Mouse (Mus musculus): Measurements from ENCODE around the gene Tas2r138. TPM values are rescaled to one million over a fixed set of nuclear protein-coding genes. Genes with fewer than 3 reads are reported as not detected.
"Not testable (repeated sequence)": the region's sequence is repeated elsewhere in the genome, so short reads cannot be mapped to it uniquely, and the experiment has no call there.

Gene Tas2r138
- polyA plus RNA-seq, 1 experiment from 2014 or later: not detected

- 80% methylated on average over 8 of the region's 8 CpGs for WGBS
- Histone ChIP-seq H3K4me3 (ENCODE audit: low read depth, low read length) (no peak within 1 kb of the TSS), H3K4me2 (replicated peaks; ENCODE audit: low read depth, low read length) (no peak within 1 kb of the TSS), H3K4me1 (ENCODE audit: control insufficient read depth, insufficient read depth, low read length) (no peaks in the 10 kb centered on the region), H3K9me3 (ENCODE audit: control insufficient read depth, low read depth, low read length) (no peaks in the 10 kb centered on the region), H3K27me3 (ENCODE audit: control insufficient read depth, insufficient read depth, low read length) (no peaks in the 10 kb centered on the region), H3K27ac (ENCODE audit: low read length) (no peak within 1 kb of the TSS), H3K9ac (replicated peaks; ENCODE audit: low read depth, low read length) (no peak within 1 kb of the TSS), H3K36me3 (ENCODE audit: control insufficient read depth, insufficient read depth, low read length) (no peaks in the 10 kb centered on the region)
- ATAC-seq (ENCODE audit: insufficient number of reproducible peaks, insufficient read depth, low FRiP score, low read depth): no peak
Measured at GRCm38 (mm10) chr6:40628406-40629000, 15.4 kb upstream of the Tas2r138 start, which contains the start of gene Mgam. Gene Mgam, plus strand, starts transcription at chr6:40628831.

GRCm38 (mm10) chr6:40626111-40626510 lies 13.0 kb upstream of the Tas2r138 start:
- H3K9me3 ChIP-seq (ENCODE audit: control insufficient read depth, low read depth, low read length): no peaks in the 10 kb centered on the region
- no peak overlapping the region for H3K9ac ChIP-seq (replicated peaks; ENCODE audit: low read depth, low read length)
- H3K27ac ChIP-seq (ENCODE audit: low read length): no peak overlapping the region
- no peak for ATAC-seq (ENCODE audit: insufficient number of reproducible peaks, insufficient read depth, low FRiP score, low read depth)
- 43% methylated on average over 1 of the region's 1 CpGs for WGBS
- H3K4me1 ChIP-seq (ENCODE audit: control insufficient read depth, insufficient read depth, low read length): no peaks in the 10 kb centered on the region
- no peak overlapping the region for H3K4me2 ChIP-seq (replicated peaks; ENCODE audit: low read depth, low read length)
- no peak overlapping the region for H3K4me3 ChIP-seq (ENCODE audit: low read depth, low read length)
- H3K27me3 ChIP-seq (ENCODE audit: control insufficient read depth, insufficient read depth, low read length): no peaks in the 10 kb centered on the region
- no peaks in the 10 kb centered on the region for H3K36me3 ChIP-seq (ENCODE audit: control insufficient read depth, insufficient read depth, low read length)

GRCm38 (mm10) chr6:40617965-40618364 lies 4.9 kb upstream of the Tas2r138 start:
- H3K36me3 ChIP-seq (ENCODE audit: control insufficient read depth, insufficient read depth, low read length): no peaks in the 10 kb centered on the region
- H3K9ac ChIP-seq (replicated peaks; ENCODE audit: low read depth, low read length): no peak overlapping the region
- H3K27me3 ChIP-seq (ENCODE audit: control insufficient read depth, insufficient read depth, low read length): no peaks in the 10 kb centered on the region
- no peak overlapping the region for H3K27ac ChIP-seq (ENCODE audit: low read length)
- ATAC-seq (ENCODE audit: insufficient number of reproducible peaks, insufficient read depth, low FRiP score, low read depth): peak; percentile 42; the same call in 1 of the 2 replicates
- H3K4me3 ChIP-seq (ENCODE audit: low read depth, low read length): no peak overlapping the region
- H3K4me1 ChIP-seq (ENCODE audit: control insufficient read depth, insufficient read depth, low read length): no peaks in the 10 kb centered on the region
- WGBS: 11% methylated on average over 2 of the region's 2 CpGs
- no peak overlapping the region for H3K4me2 ChIP-seq (replicated peaks; ENCODE audit: low read depth, low read length)
- no peaks in the 10 kb centered on the region for H3K9me3 ChIP-seq (ENCODE audit: control insufficient read depth, low read depth, low read length)

GRCm38 (mm10) chr6:40610244-40610643 lies 2.9 kb downstream of the Tas2r138 start:
- Histone ChIP-seq H3K36me3 (ENCODE audit: control insufficient read depth, insufficient read depth, low read length) (no peaks in the 10 kb centered on the region), H3K4me3 (ENCODE audit: low read depth, low read length) (no peak overlapping the region), H3K4me2 (replicated peaks; ENCODE audit: low read depth, low read length) (no peak overlapping the region), H3K27ac (ENCODE audit: low read length) (no peak overlapping the region), H3K27me3 (ENCODE audit: control insufficient read depth, insufficient read depth, low read length) (no peaks in the 10 kb centered on the region), H3K9me3 (ENCODE audit: control insufficient read depth, low read depth, low read length) (no peaks in the 10 kb centered on the region), H3K9ac (replicated peaks; ENCODE audit: low read depth, low read length) (no peak overlapping the region), H3K4me1 (ENCODE audit: control insufficient read depth, insufficient read depth, low read length) (no peaks in the 10 kb centered on the region)
- 79% methylated on average over 8 of the region's 8 CpGs for WGBS
- ATAC-seq (ENCODE audit: insufficient number of reproducible peaks, insufficient read depth, low FRiP score, low read depth): no peak

- Histone ChIP-seq H3K9me3 (ENCODE audit: control insufficient read depth, low read depth, low read length) (no peaks in the 10 kb centered on the region), H3K27ac (ENCODE audit: low read length) (no peak overlapping the region), H3K9ac (replicated peaks; ENCODE audit: low read depth, low read length) (no peak overlapping the region), H3K27me3 (ENCODE audit: control insufficient read depth, insufficient read depth, low read length) (no peaks in the 10 kb centered on the region), H3K4me3 (ENCODE audit: low read depth, low read length) (no peak overlapping the region), H3K4me1 (ENCODE audit: control insufficient read depth, insufficient read depth, low read length) (no peaks in the 10 kb centered on the region), H3K4me2 (replicated peaks; ENCODE audit: low read depth, low read length) (no peak overlapping the region), H3K36me3 (ENCODE audit: control insufficient read depth, insufficient read depth, low read length) (no peaks in the 10 kb centered on the region)
- ATAC-seq (ENCODE audit: insufficient number of reproducible peaks, insufficient read depth, low FRiP score, low read depth): no peak
Measured at GRCm38 (mm10) chr6:40607431-40607830, 5.7 kb downstream of the Tas2r138 start.

GRCm38 (mm10) chr6:40598546-40598945 lies 14.6 kb downstream of the Tas2r138 start:
- H3K27ac ChIP-seq (ENCODE audit: low read length); H3K9ac ChIP-seq (replicated peaks; ENCODE audit: low read depth, low read length); H3K9me3 ChIP-seq (ENCODE audit: control insufficient read depth, low read depth, low read length); H3K36me3 ChIP-seq (ENCODE audit: control insufficient read depth, insufficient read depth, low read length); H3K4me3 ChIP-seq (ENCODE audit: low read depth, low read length); H3K4me2 ChIP-seq (replicated peaks; ENCODE audit: low read depth, low read length); H3K27me3 ChIP-seq (ENCODE audit: control insufficient read depth, insufficient read depth, low read length); H3K4me1 ChIP-seq (ENCODE audit: control insufficient read depth, insufficient read depth, low read length); ATAC-seq (ENCODE audit: insufficient number of reproducible peaks, insufficient read depth, low FRiP score, low read depth): not testable (repeated sequence)
- WGBS: 33% methylated on average over 4 of the region's 4 CpGs

GRCm38 (mm10) chr6:40594804-40595550 lies 18.1 kb downstream of the Tas2r138 start:
- Histone ChIP-seq H3K36me3 (ENCODE audit: control insufficient read depth, insufficient read depth, low read length) (no peaks in the 10 kb centered on the region), H3K4me2 (replicated peaks; ENCODE audit: low read depth, low read length) (no peak overlapping the region), H3K9me3 (ENCODE audit: control insufficient read depth, low read depth, low read length) (no peaks in the 10 kb centered on the region), H3K4me3 (ENCODE audit: low read depth, low read length) (no peak overlapping the region), H3K9ac (replicated peaks; ENCODE audit: low read depth, low read length) (no peak overlapping the region), H3K27me3 (ENCODE audit: control insufficient read depth, insufficient read depth, low read length) (no peaks in the 10 kb centered on the region), H3K27ac (ENCODE audit: low read length) (no peak overlapping the region), H3K4me1 (ENCODE audit: control insufficient read depth, insufficient read depth, low read length) (no peaks in the 10 kb centered on the region)
- WGBS: 72% methylated on average over 3 of the region's 3 CpGs
- no peak for ATAC-seq (ENCODE audit: insufficient number of reproducible peaks, insufficient read depth, low FRiP score, low read depth)

GRCm38 (mm10) chr6:40588346-40588745 lies 24.8 kb downstream of the Tas2r138 start:
- H3K4me1 ChIP-seq (ENCODE audit: control insufficient read depth, insufficient read depth, low read length): no peaks in the 10 kb centered on the region
- no peaks in the 10 kb centered on the region for H3K27me3 ChIP-seq (ENCODE audit: control insufficient read depth, insufficient read depth, low read length)
- 95% methylated on average over 2 of the region's 2 CpGs for WGBS
- H3K4me3 ChIP-seq (ENCODE audit: low read depth, low read length): no peak overlapping the region
- no peaks in the 10 kb centered on the region for H3K9me3 ChIP-seq (ENCODE audit: control insufficient read depth, low read depth, low read length)
- H3K9ac ChIP-seq (replicated peaks; ENCODE audit: low read depth, low read length): no peak overlapping the region
- no peak overlapping the region for H3K4me2 ChIP-seq (replicated peaks; ENCODE audit: low read depth, low read length)
- no peak overlapping the region for H3K27ac ChIP-seq (ENCODE audit: low read length)
- H3K36me3 ChIP-seq (ENCODE audit: control insufficient read depth, insufficient read depth, low read length): no peaks in the 10 kb centered on the region
- ATAC-seq (ENCODE audit: insufficient number of reproducible peaks, insufficient read depth, low FRiP score, low read depth): no peak

Measured in stomach, embryonic 14.5 days (tissue).